Mouse (Mus musculus): ENCODE measurements at regions not wholly inside any gene's neighbourhood (a gene's known extent, or its start where the extent isn't known, plus 50 kb on each side); places are given as distances from the start of the nearest gene placed in this dataset.

DNA sequence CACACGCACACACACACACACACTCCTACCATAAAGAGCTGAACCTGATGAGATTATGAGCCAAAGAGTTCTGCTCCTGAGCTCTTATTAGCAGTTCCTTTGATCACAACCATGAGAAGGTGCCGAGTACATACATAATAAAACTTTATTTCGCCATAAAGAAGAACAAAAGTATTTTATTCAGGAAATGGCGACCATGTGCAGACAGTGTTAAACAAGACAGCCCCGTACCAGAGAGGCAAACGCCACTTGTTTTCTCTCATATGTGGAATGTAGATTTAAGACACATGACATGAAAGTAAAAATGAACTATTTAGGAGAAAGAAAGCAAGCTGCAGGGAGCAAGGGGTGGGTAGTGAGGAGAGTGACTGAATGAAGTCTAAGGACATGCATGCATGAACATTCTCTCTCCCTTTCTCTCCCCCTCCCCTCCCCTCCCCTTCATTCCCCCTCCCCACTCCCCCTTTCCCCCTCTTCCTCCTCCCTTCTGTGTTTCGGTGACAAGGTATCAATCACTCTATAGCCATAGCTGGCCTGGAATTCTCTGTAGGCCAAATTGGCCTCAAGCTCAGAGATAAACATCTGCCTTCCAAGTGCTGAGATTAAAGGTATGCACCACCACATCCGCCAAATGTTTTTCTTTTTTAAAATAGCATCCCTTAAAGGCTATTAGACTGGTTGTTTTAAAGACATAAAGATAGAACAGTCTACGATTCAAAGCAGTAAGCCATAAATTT lies 266.0 kb upstream of the Map3k7 start:
- DNase-seq (ENCODE audit: low spot score in 2 of 2), result no peak

GRCm38 (mm10) chr4:31698506-31698782 lies 265.5 kb upstream of the Map3k7 start:
- DNase-seq (ENCODE audit: low spot score in 2 of 2), result no peak

DNA sequence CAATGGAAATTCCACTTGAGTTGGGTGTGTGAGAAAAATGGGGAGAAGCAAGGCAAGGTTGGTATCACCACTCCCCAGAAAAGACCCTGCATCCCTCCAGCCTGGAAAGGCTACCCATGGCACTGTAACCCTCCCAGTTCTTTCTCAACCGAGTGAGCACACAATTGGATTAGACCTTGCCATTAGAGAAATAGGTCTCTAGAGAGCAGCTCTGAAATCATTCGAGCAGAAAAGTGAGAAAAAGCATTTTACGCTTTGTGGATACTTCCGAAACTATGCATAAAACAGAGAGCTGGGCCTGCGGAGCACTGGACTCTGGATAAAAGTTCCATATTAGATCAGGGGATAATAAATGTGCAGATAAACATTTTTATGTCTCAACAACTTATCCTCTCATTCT lies 264.6 kb upstream of the Map3k7 start:
- DNase-seq (ENCODE audit: low spot score in 2 of 2), result no peak

- no peak for DNase-seq (ENCODE audit: low spot score in 2 of 2)
Measured at GRCm38 (mm10) chr4:31714054-31714651, 249.7 kb upstream of the Map3k7 start.

GRCm38 (mm10) chr4:31723501-31723900 lies 240.4 kb upstream of the Map3k7 start:
- DNase-seq (ENCODE audit: low spot score in 2 of 2), result no peak

DNA sequence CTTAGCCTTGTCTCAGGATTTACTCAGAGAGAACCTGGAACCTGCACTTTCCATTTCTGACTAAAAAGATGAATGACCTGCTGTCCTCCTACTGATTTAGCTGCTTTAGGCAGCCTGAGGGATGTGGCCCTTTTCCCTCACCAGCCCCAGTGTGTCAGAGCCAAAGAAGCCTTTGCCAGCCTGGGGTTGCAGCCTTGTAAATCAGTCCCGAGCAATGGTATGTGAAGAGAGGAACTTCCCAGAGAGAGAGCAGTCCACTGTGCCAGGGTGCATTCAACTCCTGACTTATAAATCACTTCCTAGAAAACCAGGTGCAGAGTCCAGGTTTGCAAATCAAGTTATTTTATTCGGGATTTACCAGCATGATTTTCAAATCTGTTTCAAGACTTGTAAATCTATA lies 239.5 kb upstream of the Map3k7 start:
- no peak for DNase-seq (ENCODE audit: low spot score in 2 of 2)

GRCm38 (mm10) chr4:31727498-31728148 lies 236.3 kb upstream of the Map3k7 start:
- no peak for DNase-seq (ENCODE audit: low spot score in 2 of 2)

- no peak for DNase-seq (ENCODE audit: low spot score in 2 of 2)
Measured at GRCm38 (mm10) chr4:31728149-31728516, 235.8 kb upstream of the Map3k7 start.

DNA sequence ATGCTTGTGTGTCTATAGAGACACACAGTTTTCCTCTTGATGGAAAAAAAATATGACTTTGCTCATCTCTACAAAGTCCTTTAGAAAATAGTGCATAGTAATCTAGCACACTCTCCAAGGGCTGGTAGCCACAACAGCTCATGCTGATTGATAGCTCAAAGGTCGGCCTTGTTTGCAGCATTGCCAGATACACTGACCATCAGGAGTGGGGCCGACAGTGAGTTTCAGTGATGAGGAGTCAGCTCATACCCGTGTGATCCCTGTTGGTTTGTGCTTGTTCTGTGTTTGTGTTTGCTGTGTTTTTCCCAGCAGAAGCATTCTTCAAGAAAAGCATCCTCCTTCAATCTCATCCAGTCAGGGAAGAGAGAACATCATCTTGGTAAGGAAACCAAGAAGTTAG lies 220.1 kb upstream of the Map3k7 start:
- no peak for DNase-seq (ENCODE audit: low spot score in 2 of 2)

GRCm38 (mm10) chr4:31744431-31744830 lies 219.5 kb upstream of the Map3k7 start:
- no peak for DNase-seq (ENCODE audit: low spot score in 2 of 2)

DNA sequence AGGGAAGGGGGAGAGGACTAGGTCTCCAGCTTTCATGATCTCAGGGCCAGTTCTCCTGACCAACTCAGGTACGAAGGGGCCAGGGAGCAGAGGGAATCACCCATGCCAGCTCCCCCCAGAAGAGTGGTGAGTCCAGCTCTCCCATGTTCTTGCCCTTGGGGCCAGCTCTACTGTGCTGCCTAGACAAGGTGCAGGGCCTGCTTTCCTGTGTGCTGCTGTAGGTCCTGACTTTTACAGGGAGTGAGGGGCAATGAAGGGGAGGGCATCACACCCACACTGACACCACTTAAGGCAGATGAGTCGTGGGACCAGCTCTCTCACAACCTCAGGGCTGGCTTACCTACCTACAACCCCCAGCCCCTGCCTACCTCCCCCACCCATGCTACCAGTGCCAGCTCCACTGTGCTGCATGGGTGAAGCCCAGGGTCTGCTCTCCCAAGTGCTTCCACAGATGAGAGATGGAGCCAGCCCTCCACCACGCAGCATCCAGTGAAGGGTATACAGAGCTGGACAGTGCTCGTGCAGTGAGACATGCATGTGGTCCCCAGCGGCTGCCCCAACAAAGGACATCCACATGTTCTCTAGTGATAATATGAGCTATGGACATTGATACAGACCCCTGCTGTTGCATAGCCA lies 210.1 kb upstream of the Map3k7 start:
- no peak for DNase-seq (ENCODE audit: low spot score in 2 of 2)

DNA sequence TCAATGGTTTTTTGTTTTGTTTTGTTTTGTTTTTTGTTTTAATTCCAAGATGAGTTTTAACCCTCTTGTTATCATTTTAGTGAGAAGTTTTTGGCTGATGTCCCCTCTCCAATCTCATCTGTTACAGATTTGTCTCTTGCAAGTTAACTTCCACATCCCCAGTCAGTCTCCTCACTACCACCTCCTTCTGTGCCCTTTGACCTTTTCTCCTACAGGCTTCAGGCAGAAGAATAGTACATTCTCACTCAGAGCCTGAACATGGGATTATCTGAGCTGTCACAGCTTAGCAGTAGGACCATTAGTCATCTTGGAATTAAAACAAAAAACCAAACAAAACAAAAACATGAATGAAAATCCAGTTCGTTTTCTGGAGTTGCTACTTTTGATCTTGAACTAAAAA lies 206.8 kb upstream of the Map3k7 start:
- DNase-seq (ENCODE audit: low spot score in 2 of 2), result no peak

GRCm38 (mm10) chr4:31760116-31760515 lies 203.8 kb upstream of the Map3k7 start:
- no peak for DNase-seq (ENCODE audit: low spot score in 2 of 2)

GRCm38 (mm10) chr4:31762199-31762598 lies 201.7 kb upstream of the Map3k7 start:
- no peak for DNase-seq (ENCODE audit: low spot score in 2 of 2)

DNA sequence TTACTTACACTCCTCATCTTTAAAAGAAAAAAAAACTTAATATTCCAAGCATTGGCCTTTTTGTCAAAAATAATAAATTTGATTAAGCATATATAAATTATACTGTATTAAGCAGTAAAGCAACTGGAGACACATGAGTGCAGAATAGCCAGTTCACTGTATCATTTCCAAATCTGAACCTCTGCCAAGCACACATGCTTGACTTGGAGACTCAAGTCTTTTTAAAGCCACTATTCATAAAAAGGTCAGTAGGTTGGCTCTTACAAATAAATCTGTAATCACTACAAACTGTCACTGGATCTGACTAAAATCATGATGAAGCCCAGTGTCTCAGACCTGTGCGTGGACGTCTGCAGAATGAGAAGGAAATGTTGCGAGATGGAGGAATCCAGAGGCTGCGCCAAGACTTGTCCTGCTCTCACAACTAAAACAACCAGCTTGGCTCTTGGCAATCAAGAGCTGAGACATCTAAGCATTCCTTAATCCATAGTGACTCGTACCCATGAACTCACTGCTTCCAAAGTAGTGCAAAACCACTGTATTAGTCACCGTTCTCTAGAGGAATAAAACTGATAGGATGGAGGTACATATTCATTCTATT lies 195.8 kb upstream of the Map3k7 start:
- DNase-seq (ENCODE audit: low spot score in 2 of 2), result no peak

GRCm38 (mm10) chr4:31769325-31769724 lies 194.6 kb upstream of the Map3k7 start:
- DNase-seq (ENCODE audit: low spot score in 2 of 2), result no peak

- DNase-seq (ENCODE audit: low spot score in 2 of 2), result no peak
Measured at GRCm38 (mm10) chr4:31786284-31786683, 177.6 kb upstream of the Map3k7 start.

DNA sequence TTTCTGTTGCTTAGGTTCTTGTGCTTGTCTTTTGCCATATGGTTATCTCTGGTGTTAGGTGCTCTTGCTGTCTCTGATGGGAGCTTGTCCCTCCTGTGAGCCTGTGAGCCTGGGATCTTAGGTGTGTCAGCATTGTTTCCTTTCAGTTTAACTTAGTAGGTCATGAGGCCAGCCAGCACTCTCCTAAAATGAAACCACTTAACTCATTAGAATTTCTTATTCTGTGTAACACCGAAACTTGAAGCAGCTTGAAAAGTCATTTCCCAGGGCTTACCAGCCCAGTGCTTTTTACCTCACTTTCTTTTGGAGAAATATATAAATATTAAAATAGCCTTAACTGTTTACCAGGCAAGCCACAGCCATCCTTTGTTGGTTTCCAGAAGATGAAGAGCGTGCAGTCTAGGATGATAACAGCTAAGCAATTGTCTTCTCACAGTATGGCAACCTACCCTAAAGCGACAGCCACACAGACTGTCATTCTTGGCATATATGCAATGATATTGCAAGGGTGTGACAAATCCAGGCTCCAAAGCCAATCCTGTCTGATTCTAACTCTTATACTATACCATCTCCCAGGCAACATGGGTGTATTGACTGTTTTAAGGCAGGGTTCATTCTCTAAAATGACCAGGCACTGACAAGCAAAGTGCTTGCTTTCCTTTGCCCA lies 146.2 kb upstream of the Map3k7 start:
- no peak for DNase-seq (ENCODE audit: low spot score in 2 of 2)

- no peak for DNase-seq (ENCODE audit: low spot score in 2 of 2)
Measured at GRCm38 (mm10) chr4:31819521-31820259, 144.2 kb upstream of the Map3k7 start.

GRCm38 (mm10) chr4:31823574-31824348 lies 140.1 kb upstream of the Map3k7 start:
- no peak for DNase-seq (ENCODE audit: low spot score in 2 of 2)

Measured in urinary bladder, postnatal 4 days (tissue).